ENCODE assay signal across 9 mouse cellular contexts in genomic region chr10:52533893-52534287, GRCm38 (mm10).
DNase-seq lines count a peak whose midpoint lies in the region; ATAC-seq and TF ChIP-seq lines count a peak whose summit lies in the region.
"Had no signal": no experiment of that assay in that cellular context is flagged by ENCODE, and none has a peak within 500 bp of the region (broad histone marks: within the 10 kb centered on the region; RNA-seq: fewer than 3 reads in every experiment).

No protein-coding gene starts in this region.

- no peaks in the 10 kb centered on the region for H3K4me1 ChIP-seq in forebrain, postnatal 0 days (ENCODE audit: insufficient read depth)
- H3K4me1 ChIP-seq: liver, embryonic 15.5 days had no signal

- intact Hi-C loops in left cerebral cortex, adult 2 months (cut with DNase I), result loop anchor here (2.0 to 10.0 kb wide), 5 partner anchors 157 to 991 kb away; partner anchors contain the start of gene Slc35f1

- H3K4me3 ChIP-seq in left cerebral cortex, adult 2 months, result no peak overlapping the region
- no peak overlapping the region for H3K4me3 ChIP-seq in forebrain, postnatal 0 days (ENCODE audit: low read depth, low read length)
- H3K4me3 ChIP-seq: liver, embryonic 15.5 days had no signal

- H3K9me3 ChIP-seq in forebrain, postnatal 0 days (ENCODE audit: low read length), result no peaks in the 10 kb centered on the region
- H3K9me3 ChIP-seq: liver, embryonic 15.5 days had no signal

- H3K36me3 ChIP-seq in forebrain, postnatal 0 days (ENCODE audit: insufficient read depth), result no peaks in the 10 kb centered on the region
- H3K36me3 ChIP-seq: liver, embryonic 15.5 days had no signal

- H3K27ac ChIP-seq in left cerebral cortex, adult 2 months, result no peak overlapping the region
- H3K27ac ChIP-seq in forebrain, postnatal 0 days (ENCODE audit: low read depth, low read length), result no peak overlapping the region
- H3K27ac ChIP-seq: liver, embryonic 15.5 days had no signal

- peak; percentile 81 for TF ChIP-seq CTCF in left cerebral cortex, adult 2 months (IDR thresholded peaks at IDR 0.05)
- TF ChIP-seq CTCF in forebrain, postnatal 0 days (IDR thresholded peaks at IDR 0.05; ENCODE audit: low read depth), result peak; percentile 78

- no peak overlapping the region for H3K4me2 ChIP-seq in forebrain, postnatal 0 days (ENCODE audit: low read depth)
- H3K4me2 ChIP-seq: liver, embryonic 15.5 days had no signal

- no peaks in the 10 kb centered on the region for H3K27me3 ChIP-seq in forebrain, postnatal 0 days (ENCODE audit: insufficient read depth, low read length)
- H3K27me3 ChIP-seq: liver, embryonic 15.5 days had no signal

- no peak for ATAC-seq in CD4-positive, CD25-positive, alpha-beta regulatory T cell, adult 4 months
- peak; percentile 40; the same call in 1 of the 2 replicates for ATAC-seq in forebrain, postnatal 0 days
- no peak for ATAC-seq in megakaryocyte, adult 5-6 weeks (ENCODE audit: poor library complexity, severe bottlenecking)

- no peak overlapping the region for H3K9ac ChIP-seq in forebrain, postnatal 0 days
- H3K9ac ChIP-seq: liver, embryonic 15.5 days had no signal

- peak; percentile 32 for DNase-seq in CD4-positive, CD25-positive, alpha-beta regulatory T cell, adult 2 months (ENCODE audit: low read depth, low spot score)
- peak; percentile 22 to 45 for DNase-seq in left cerebral cortex, adult 2 months (ENCODE audit: extremely low spot score in 1 of 2, low spot score in 2 of 2)
- DNase-seq in left cerebral cortex, adult 8-10 months (ENCODE audit: low spot score in 2 of 2), result no peak
- peak; percentile 5 for DNase-seq in c-Kit-negative CD71-positive TER-119-positive erythroid progenitor cells, embryonic 14.5 days (ENCODE audit: low read depth, low spot score)
- peak; percentile 78 for DNase-seq in forebrain, postnatal 0 days
- DNase-seq in retina, postnatal 1 day, result peak; percentile 74

- WGBS in forebrain, postnatal 0 days, result 25% methylated on average over 4 of the region's 4 CpGs

Comparison
In these comparisons a context has a peak if more than half of its experiments do, and no peak if none do; other contexts are left out.
1. DNase-seq: peak in CD4-positive, CD25-positive, alpha-beta regulatory T cell, adult 2 months (single experiment), left cerebral cortex, adult 2 months (2 of 2), c-Kit-negative CD71-positive TER-119-positive erythroid progenitor cells, embryonic 14.5 days (single experiment), forebrain, postnatal 0 days (single experiment) and retina, postnatal 1 day (single experiment); none in left cerebral cortex, adult 8-10 months (0 of 2).